Mouse (Mus musculus): ENCODE data around the gene Fam210b. TPM values are rescaled to one million over a fixed set of nuclear protein-coding genes. Genes with fewer than 3 reads are reported as not detected.

Gene Fam210b
- polyA plus RNA-seq, 1 experiment from 2014 or later: 21.3 TPM

DNA sequence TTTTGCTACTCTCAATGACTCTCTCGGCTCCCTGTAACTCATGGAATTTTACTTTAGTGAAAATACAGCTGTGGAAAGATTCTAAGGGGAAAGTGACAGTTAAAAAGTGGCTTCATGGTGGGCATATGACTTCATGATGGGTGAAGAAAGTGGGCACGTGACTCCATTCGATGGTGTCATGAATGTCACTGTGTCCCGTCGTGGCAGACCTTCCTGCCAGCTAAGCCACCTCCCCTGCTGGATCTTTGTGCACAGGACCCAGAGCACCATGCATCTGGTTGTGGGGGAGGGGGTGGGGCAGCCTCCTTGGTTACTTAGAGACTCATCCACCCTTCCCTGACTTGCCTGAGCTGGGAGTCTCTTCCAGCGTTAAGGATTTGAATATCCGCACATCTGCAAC lies 58.9 kb downstream of the Fam210b start:
- Histone ChIP-seq H3K27me3 (no peaks in the 10 kb centered on the region), H3K9me3 (replicated peaks) (no peaks in the 10 kb centered on the region), H3K36me3 (no peaks in the 10 kb centered on the region), H3K4me3 (replicated peaks) (no peak overlapping the region), H3K9ac (no peak overlapping the region), H3K27ac (replicated peaks) (no peak overlapping the region), H3K4me2 (replicated peaks) (no peak overlapping the region), H3K4me1 (no peaks in the 10 kb centered on the region)
- ATAC-seq (ENCODE audit: insufficient number of reproducible peaks, low FRiP score, low TSS enrichment, low read depth): no peak
- 59% methylated on average over 7 of the region's 7 CpGs for WGBS

DNA sequence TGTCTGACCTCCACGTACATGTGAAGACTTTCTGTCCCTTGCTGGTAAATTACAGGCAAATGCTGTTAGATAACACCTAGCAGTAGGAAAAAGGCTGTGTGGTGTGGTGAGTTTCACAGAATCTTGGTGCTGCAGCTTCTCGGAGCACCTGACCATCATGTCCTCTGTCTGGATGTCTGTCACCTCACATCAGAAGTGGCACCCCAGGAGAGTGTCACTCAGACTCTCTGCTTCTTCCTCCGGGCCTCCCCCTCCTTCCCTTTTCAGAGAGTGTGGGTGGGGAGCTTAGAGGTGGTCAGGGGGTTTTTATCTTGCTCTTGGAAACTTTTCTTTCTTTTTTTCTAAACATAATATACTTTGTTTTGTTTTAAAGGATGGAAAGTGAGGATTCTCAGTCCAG lies 59.6 kb downstream of the Fam210b start:
- no peaks in the 10 kb centered on the region for H3K9me3 ChIP-seq (replicated peaks)
- ATAC-seq (ENCODE audit: insufficient number of reproducible peaks, low FRiP score, low TSS enrichment, low read depth): no peak
- no peak overlapping the region for H3K9ac ChIP-seq
- no peak overlapping the region for H3K4me2 ChIP-seq (replicated peaks)
- no peak overlapping the region for H3K4me3 ChIP-seq (replicated peaks)
- 76% methylated on average over 3 of the region's 3 CpGs for WGBS
- no peaks in the 10 kb centered on the region for H3K36me3 ChIP-seq
- no peak overlapping the region for H3K27ac ChIP-seq (replicated peaks)
- H3K27me3 ChIP-seq: no peaks in the 10 kb centered on the region
- H3K4me1 ChIP-seq: no peaks in the 10 kb centered on the region

Other genes with a start within 250 kb of the Fam210b start
- gene Mc3r, start 97.1 kb upstream of the Fam210b start, polyA plus RNA-seq (2015; fragmentation: Nextera tagmentation; extraction: Ambion mirVana): 0.30 TPM in 1 of 2 replicates, not detected in the other
- 76.0 and 84.8 TPM in 2 replicates for gene Aurka, start 25.0 kb downstream of the Fam210b start, polyA plus RNA-seq (2015; fragmentation: Nextera tagmentation; extraction: Ambion mirVana)
- gene Cstf1, start 25.1 kb downstream of the Fam210b start, polyA plus RNA-seq (2015; fragmentation: Nextera tagmentation; extraction: Ambion mirVana): 31.7 and 38.0 TPM in 2 replicates
- gene Cass4, start 48.2 kb downstream of the Fam210b start, polyA plus RNA-seq (2015; fragmentation: Nextera tagmentation; extraction: Ambion mirVana): 0.79 and 1.1 TPM in 2 replicates
- gene Rtf2, start 95.0 kb downstream of the Fam210b start, polyA plus RNA-seq (2015; fragmentation: Nextera tagmentation; extraction: Ambion mirVana): 75.8 and 79.2 TPM in 2 replicates
- 1.9 and 2.1 TPM in 2 replicates for gene Gcnt7, start 113.0 kb downstream of the Fam210b start, polyA plus RNA-seq (2015; fragmentation: Nextera tagmentation; extraction: Ambion mirVana)
- 0.25 TPM in 1 of 2 replicates, not detected in the other for gene Fam209, start 127.0 kb downstream of the Fam210b start, polyA plus RNA-seq (2015; fragmentation: Nextera tagmentation; extraction: Ambion mirVana)
- gene Tfap2c, start 204.0 kb downstream of the Fam210b start, polyA plus RNA-seq (2015; fragmentation: Nextera tagmentation; extraction: Ambion mirVana): 25.9 and 27.1 TPM in 2 replicates